Mouse (Mus musculus): ENCODE data around the gene Zfp989.

DNA sequence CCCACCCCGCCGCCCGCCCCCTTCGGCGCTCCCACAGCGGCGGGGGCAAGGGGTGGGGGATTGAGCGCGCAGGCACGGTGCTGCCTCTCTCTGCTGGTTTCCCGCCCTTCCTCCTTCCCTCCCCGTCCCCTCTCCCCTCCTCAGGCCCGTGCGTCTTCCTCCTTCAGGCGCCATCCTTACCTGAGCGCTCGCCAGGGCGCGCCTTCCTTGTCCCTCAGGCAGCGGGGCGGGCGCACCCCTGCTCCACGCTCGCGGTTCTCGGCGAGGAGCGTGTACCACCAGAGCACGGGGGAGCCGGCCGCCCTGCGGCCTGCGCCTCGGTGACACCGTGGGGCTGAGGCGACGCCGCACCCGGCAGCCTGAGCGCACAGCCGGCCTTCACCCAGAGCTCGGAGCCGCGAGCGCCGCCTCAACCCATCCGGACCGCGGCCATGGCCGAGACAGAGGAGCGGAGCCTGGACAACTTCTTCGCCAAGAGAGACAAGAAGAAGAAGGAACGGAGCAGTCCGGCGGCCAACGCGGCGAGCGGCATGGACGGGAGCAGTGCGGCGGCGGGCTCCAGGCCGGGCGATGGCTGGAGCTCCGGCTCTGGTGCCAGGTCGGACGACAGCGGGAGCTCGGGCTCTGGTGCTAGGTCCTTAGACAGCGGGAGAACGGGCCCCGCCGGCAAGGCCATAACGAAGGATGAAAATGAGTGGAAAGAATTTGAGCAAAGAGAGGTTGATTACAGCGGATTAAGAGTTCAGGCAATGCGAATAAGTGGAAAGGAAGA, 39.3 kb upstream of the Zfp989 start:
- TF ChIP-seq CTCF (IDR thresholded peaks at IDR 0.05; ENCODE audit: extremely low read depth, insufficient read depth, insufficient read length, insufficient replicate concordance) (no peak), POLR2A (IDR thresholded peaks at IDR 0.05; ENCODE audit: low read depth, low read length) (no peak)

Measured in spleen, adult 2 months (tissue).